Mouse (Mus musculus): ENCODE results near the gene Tom1l2.

DNA sequence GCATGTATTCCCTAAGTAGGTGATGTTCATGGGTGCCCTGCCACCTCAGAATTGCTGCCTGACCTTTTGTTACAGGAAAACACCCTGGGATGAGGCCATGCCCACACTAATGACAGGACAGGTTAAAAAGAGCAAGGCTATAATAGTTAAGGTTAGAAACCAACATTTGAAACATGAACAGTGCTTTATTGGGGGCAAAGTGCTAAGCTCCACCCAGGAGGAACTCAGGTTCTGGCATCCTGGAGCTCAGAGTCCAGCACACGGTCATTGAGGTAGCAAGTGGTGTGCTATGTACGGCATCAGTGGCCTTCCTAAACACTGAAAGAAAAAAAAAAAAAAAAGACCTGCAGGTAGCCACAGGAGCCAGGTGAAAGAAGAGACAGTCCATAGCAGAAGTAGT is 35.2 kb upstream of the Tom1l2 start:
- TF ChIP-seq CTCF (IDR thresholded peaks at IDR 0.05; ENCODE audit: low read depth): no peak
- TF ChIP-seq EP300 (IDR thresholded peaks at IDR 0.05; ENCODE audit: low read depth): no peak
